Mouse (Mus musculus): Measurements from ENCODE around the gene Xbp1. TPM values are rescaled to one million over a fixed set of nuclear protein-coding genes. Genes with fewer than 3 reads are reported as not detected.
"Not testable (repeated sequence)": the region's sequence is repeated elsewhere in the genome, so short reads cannot be mapped to it uniquely, and the experiment has no call there.

Xbp1 gene
- total and polyA plus RNA-seq, 3 experiments = 46.3 to 80.4 (median 73.3) TPM

GRCm38 (mm10) chr11:5541230-5541798, 20.9 kb downstream of the Xbp1 start:
- H3K36me3 ChIP-seq (ENCODE audit: control insufficient read depth, insufficient read depth, low read length) = peaks cover 21% of the 10 kb centered on the region
- H3K27ac ChIP-seq = peak overlapping the region; percentile 96

DNA sequence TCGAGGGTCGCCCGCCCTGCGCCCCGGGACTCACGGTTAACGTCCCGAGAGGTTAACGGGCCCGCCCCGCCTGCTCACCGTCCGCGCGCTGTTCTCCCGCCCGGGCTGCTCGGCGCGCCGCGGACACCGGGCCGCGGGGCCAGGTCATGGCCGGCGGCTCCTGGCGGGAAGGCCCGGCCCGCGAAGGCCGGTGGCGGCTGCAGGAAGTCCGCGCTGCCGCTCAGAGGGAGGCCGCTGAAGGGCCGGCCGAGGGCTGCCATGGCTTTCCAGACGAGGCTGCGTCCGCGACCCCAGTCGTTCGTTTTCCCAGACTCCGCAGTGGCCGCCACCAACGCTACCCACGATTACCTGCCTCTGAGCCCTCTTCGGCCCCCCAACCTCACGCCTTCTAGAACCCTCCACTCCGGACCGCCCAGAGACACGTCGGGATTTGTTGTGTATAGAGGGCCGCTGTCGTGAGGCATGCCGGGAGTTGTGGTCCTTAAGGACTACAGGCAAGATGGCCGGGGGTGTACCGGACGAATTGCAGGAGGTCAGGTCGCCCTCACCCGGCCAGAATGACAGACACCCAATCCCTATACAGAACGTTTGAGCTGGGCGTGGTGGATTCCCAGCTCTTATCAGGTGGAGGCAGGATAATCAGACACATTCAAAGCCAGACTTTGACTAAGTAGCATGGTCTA, 21.5 kb downstream of the Xbp1 start, which contains the start of gene Ccdc117:
TSS of gene Ccdc117 (minus strand) at position 389 of the 683 bp plus-strand sequence.
- 0 out of 2 replicates have a peak, but pooled peaks cover 2% of the 10 kb centered on the region for H3K79me2 ChIP-seq (replicated peaks; ENCODE audit: control insufficient read depth, insufficient read depth, low read length)
- peaks cover 19% of the 10 kb centered on the region for H3K36me3 ChIP-seq (ENCODE audit: control insufficient read depth, insufficient read depth, low read length)
- H3K27me3 ChIP-seq (ENCODE audit: control insufficient read depth, insufficient read depth, low read length) = no peaks in the 10 kb centered on the region
- DNase-seq = peak; percentile 93 to 96
- H3K4me3 ChIP-seq = peak within 1 kb of the TSS; percentile 81
- peak within 1 kb of the TSS; percentile 89 for H3K9ac ChIP-seq (ENCODE audit: low read depth, low read length)
- H3K4me1 ChIP-seq (ENCODE audit: control insufficient read depth, insufficient read depth, low read length) = peaks cover 5% of the 10 kb centered on the region; the same call in 1 of the 2 replicates
- peak within 1 kb of the TSS; percentile 96 for H3K27ac ChIP-seq
- TF ChIP-seq CTCF (IDR thresholded peaks at IDR 0.05) (peak; percentile 46), POLR2A (IDR thresholded peaks at IDR 0.05; ENCODE audit: insufficient read depth, low read depth, low read length) (peak; percentile 91), EP300 (IDR thresholded peaks at IDR 0.05; ENCODE audit: insufficient read depth, low read depth, low read length) (peak; percentile 78)
- intact Hi-C loops (cut with DNase I) = loop anchor here (1.0 to 10.0 kb wide), 3 partner anchors 21 to 343 kb away; partner anchors contain the start of gene Xbp1
- WGBS = 1% methylated on average over 65 of the region's 65 CpGs

More at GRCm38 (mm10) chr11:5541230-5541798, 20.9 kb downstream of the Xbp1 start:
- 1% methylated on average over 28 of the region's 28 CpGs for WGBS
- intact Hi-C loops (cut with DNase I) = loop anchor here (2.0 to 10.0 kb wide), 2 partner anchors 21 to 343 kb away; partner anchors contain the start of gene Xbp1
- Histone ChIP-seq H3K27me3 (ENCODE audit: control insufficient read depth, insufficient read depth, low read length) (no peaks in the 10 kb centered on the region), H3K4me1 (ENCODE audit: control insufficient read depth, insufficient read depth, low read length) (peaks cover 5% of the 10 kb centered on the region; the same call in 1 of the 2 replicates), H3K9ac (ENCODE audit: low read depth, low read length) (peak overlapping the region; percentile 89), H3K4me3 (peak overlapping the region; percentile 81), H3K79me2 (replicated peaks; ENCODE audit: control insufficient read depth, insufficient read depth, low read length) (0 out of 2 replicates have a peak, but pooled peaks cover 2% of the 10 kb centered on the region)
- DNase-seq = no peak
- TF ChIP-seq CTCF (IDR thresholded peaks at IDR 0.05) (no peak), POLR2A (IDR thresholded peaks at IDR 0.05; ENCODE audit: insufficient read depth, low read depth, low read length) (no peak), EP300 (IDR thresholded peaks at IDR 0.05; ENCODE audit: insufficient read depth, low read depth, low read length) (no peak)

DNA sequence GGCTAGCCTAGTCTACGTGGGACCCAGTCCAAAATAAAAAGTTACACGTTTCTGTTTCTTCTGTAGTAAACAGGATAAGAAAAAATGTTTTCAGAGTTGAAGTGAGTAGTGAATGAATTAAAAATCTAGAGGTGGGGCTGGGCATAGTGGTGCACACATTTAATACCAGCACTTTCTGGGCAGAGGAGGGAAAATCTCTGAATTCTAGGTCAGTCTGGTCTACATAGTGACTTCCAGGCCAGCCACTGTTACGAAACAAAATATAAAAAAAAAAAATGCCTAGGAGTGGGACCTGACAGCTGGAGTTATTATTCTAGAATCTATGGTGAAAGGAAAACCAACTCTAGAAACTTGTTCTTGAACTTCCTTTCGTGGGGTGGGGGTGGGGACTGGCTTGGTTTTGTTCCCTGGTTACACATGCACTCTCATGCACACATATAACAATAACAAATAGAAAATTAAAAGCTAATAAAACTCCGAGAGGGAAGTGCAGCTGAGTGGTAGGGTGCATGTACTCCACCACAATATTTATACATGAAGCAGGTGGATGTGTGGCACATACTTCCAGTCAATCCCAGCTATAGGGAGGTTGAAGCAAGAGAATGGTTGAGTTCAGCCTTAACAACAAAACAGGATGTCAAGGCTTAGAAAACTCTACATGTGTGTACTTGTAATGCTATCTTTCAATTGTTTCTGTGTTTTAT, 22.2 kb downstream of the Xbp1 start:
- Histone ChIP-seq H3K9ac (ENCODE audit: low read depth, low read length) (no peak overlapping the region), H3K27ac (peak overlapping the region; percentile 50), H3K27me3 (ENCODE audit: control insufficient read depth, insufficient read depth, low read length) (no peaks in the 10 kb centered on the region), H3K79me2 (replicated peaks; ENCODE audit: control insufficient read depth, insufficient read depth, low read length) (0 out of 2 replicates have a peak, but pooled peaks cover 2% of the 10 kb centered on the region), H3K36me3 (ENCODE audit: control insufficient read depth, insufficient read depth, low read length) (peaks cover 19% of the 10 kb centered on the region), H3K4me3 (no peak overlapping the region; the same call in 1 of the 2 replicates), H3K4me1 (ENCODE audit: control insufficient read depth, insufficient read depth, low read length) (peaks cover 5% of the 10 kb centered on the region; the same call in 1 of the 2 replicates)
- TF ChIP-seq CTCF (IDR thresholded peaks at IDR 0.05) (no peak), POLR2A (IDR thresholded peaks at IDR 0.05; ENCODE audit: insufficient read depth, low read depth, low read length) (no peak), EP300 (IDR thresholded peaks at IDR 0.05; ENCODE audit: insufficient read depth, low read depth, low read length) (no peak)
- DNase-seq = no peak
- 36% methylated on average over 5 of the region's 5 CpGs for WGBS
- intact Hi-C loops (cut with DNase I) = loop anchor here (1.0 to 10.0 kb wide), 2 partner anchors 57 to 342 kb away; no protein-coding TSS in a partner anchor

DNA sequence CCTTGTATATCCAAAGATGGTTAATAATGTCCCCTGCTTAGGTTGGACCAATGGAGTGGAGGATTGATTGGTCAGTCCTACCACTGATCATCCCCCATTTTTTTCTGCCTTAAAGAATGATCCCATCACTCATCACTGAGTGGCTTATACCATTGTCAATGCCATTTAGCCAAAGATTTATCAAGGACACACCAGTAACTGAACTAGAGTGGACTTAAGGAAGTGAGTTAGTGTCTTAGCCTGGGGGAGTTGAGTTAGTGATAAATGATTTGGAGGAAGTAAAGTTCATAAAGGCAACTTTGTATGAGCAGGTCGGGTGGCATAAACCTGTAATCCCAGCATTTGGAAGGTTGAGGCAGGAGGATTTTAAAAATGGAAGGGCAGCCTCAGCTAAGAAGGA, 22.8 kb downstream of the Xbp1 start:
- Histone ChIP-seq H3K4me3 (no peak overlapping the region), H3K36me3 (ENCODE audit: control insufficient read depth, insufficient read depth, low read length) (peaks cover 16% of the 10 kb centered on the region), H3K4me1 (ENCODE audit: control insufficient read depth, insufficient read depth, low read length) (peaks cover 5% of the 10 kb centered on the region; the same call in 1 of the 2 replicates), H3K79me2 (replicated peaks; ENCODE audit: control insufficient read depth, insufficient read depth, low read length) (0 out of 2 replicates have a peak, but pooled peaks cover 2% of the 10 kb centered on the region), H3K9ac (ENCODE audit: low read depth, low read length) (no peak overlapping the region), H3K27ac (no peak overlapping the region), H3K27me3 (ENCODE audit: control insufficient read depth, insufficient read depth, low read length) (no peaks in the 10 kb centered on the region)
- WGBS = 59% methylated on average over 1 of the region's 1 CpGs
- DNase-seq = no peak
- intact Hi-C loops (cut with DNase I) = loop anchor here (10.0 kb wide), 1 partner anchor 342 kb away; no protein-coding TSS in a partner anchor
- TF ChIP-seq EP300 (IDR thresholded peaks at IDR 0.05; ENCODE audit: insufficient read depth, low read depth, low read length) (no peak), CTCF (IDR thresholded peaks at IDR 0.05) (no peak), POLR2A (IDR thresholded peaks at IDR 0.05; ENCODE audit: insufficient read depth, low read depth, low read length) (no peak)

DNA sequence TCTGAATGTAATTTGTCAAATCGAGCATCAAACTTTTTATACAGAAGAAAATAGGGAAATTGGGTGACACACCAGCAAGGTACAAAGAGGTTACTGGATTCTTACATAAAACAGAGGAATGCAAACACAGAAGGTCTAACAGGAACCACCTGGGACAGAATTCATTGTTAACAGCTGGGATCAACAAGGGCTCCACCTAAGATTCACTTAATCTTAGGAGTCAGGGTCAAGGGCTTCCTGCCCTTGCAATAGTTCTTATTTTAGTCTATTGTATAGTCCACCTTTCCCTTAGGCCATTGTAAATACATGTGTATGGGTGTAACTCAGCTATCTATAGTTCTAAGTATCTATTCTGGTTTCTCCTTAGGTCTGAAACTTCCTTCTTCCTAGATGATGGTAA, 24.2 kb downstream of the Xbp1 start:
- not testable (repeated sequence) for H3K4me3 ChIP-seq; DNase-seq; H3K79me2 ChIP-seq (replicated peaks; ENCODE audit: control insufficient read depth, insufficient read depth, low read length); H3K27me3 ChIP-seq (ENCODE audit: control insufficient read depth, insufficient read depth, low read length); H3K4me1 ChIP-seq (ENCODE audit: control insufficient read depth, insufficient read depth, low read length); H3K27ac ChIP-seq; H3K9ac ChIP-seq (ENCODE audit: low read depth, low read length)
- peaks cover 11% of the 10 kb centered on the region for H3K36me3 ChIP-seq (ENCODE audit: control insufficient read depth, insufficient read depth, low read length)
- intact Hi-C loops (cut with DNase I) = loop anchor here (10.0 kb wide), 1 partner anchor 340 kb away; no protein-coding TSS in a partner anchor
- WGBS = 50% methylated on average over 1 of the region's 1 CpGs

All from heart, adult 2 months (tissue).